17 mouse cellular contexts compared by ENCODE assay signal in genomic region chr19:59374940-59375339, GRCm38 (mm10).
"Had no signal": no experiment of that assay in that cellular context is flagged by ENCODE, and none has a peak within 500 bp of the region (broad histone marks: within the 10 kb centered on the region; RNA-seq: fewer than 3 reads in every experiment).

No protein-coding gene starts in this region.

- ATAC-seq: liver, postnatal 0 days; lung, postnatal 0 days; midbrain, embryonic 13.5 days; midbrain, embryonic 15.5 days had no signal

- H3K4me3 ChIP-seq: lung, embryonic 15.5 days; megakaryocyte, embryonic 14.5 days; midbrain, embryonic 13.5 days; midbrain, embryonic 15.5 days; neural tube, embryonic 12.5 days; stomach, embryonic 15.5 days had no signal

- H3K27ac ChIP-seq: lung, embryonic 15.5 days; macrophage; midbrain, embryonic 13.5 days; midbrain, embryonic 15.5 days; neural tube, embryonic 12.5 days; stomach, embryonic 15.5 days; stomach, postnatal 0 days had no signal

- H3K9me3 ChIP-seq: lung, embryonic 15.5 days; neural tube, embryonic 12.5 days; stomach, embryonic 15.5 days had no signal

- H3K9ac ChIP-seq: liver, postnatal 0 days; lung, embryonic 15.5 days; midbrain, embryonic 13.5 days; midbrain, embryonic 15.5 days; neural tube, embryonic 12.5 days; stomach, embryonic 15.5 days had no signal

- H3K4me2 ChIP-seq: lung, embryonic 15.5 days; midbrain, embryonic 11.5 days; midbrain, embryonic 13.5 days; midbrain, embryonic 15.5 days; neural tube, embryonic 12.5 days; stomach, embryonic 15.5 days had no signal

- DNase-seq: liver, postnatal 0 days; lung, adult 2 months; lung, postnatal 14 days; lung, postnatal 36 days; right cerebral cortex, postnatal 14 days; thymus, adult 2 months; thymus, postnatal 25 days had no signal

- H3K4me1 ChIP-seq: lung, embryonic 15.5 days; megakaryocyte, embryonic 14.5 days; midbrain, embryonic 13.5 days; midbrain, embryonic 15.5 days; neural tube, embryonic 12.5 days; stomach, embryonic 15.5 days had no signal

- H3K36me3 ChIP-seq: lung, embryonic 15.5 days; midbrain, embryonic 13.5 days; midbrain, embryonic 15.5 days; neural tube, embryonic 12.5 days; stomach, embryonic 15.5 days had no signal

- H3K27me3 ChIP-seq: lung, embryonic 15.5 days; midbrain, embryonic 13.5 days; midbrain, embryonic 15.5 days; neural tube, embryonic 12.5 days; stomach, embryonic 15.5 days had no signal
